Mouse (Mus musculus) left cerebral cortex, postnatal 10 days (tissue): ENCODE results near the gene Oas1a. TPM values are rescaled to one million over a fixed set of nuclear protein-coding genes. Genes with fewer than 3 reads are reported as not detected.
"Not testable (repeated sequence)": the region's sequence is repeated elsewhere in the genome, so short reads cannot be mapped to it uniquely, and the experiment has no call there.

ENCODE experiments used
- DNase-seq, 2 experiments: peaks; one replicate each; pipeline ENCODE4 v3.0.0; 2021 to 2022; ENCODE audit warnings: low spot score in 2 of 2, mixed read lengths in 1 of 2; ENCODE audit errors: extremely low spot score in 1 of 2
- intact Hi-C: fragments of 180-260 bp; cut with DNase I; formaldehyde crosslinking; loops from one replicate; pipeline ENCODE4 v1.15.1; 2025
- total RNA-seq, 2 experiments: library from RNA; stranded (reverse); gene quantifications; 2 replicates each; pipeline ENCODE4 v1.2.3; 2021

The Oas1a gene
- total RNA-seq, 2 experiments from 2014 or later = 0.18 TPM; not detected in 1

GRCm38 (mm10) chr5:120898307-120898706, 9.0 kb downstream of the Oas1a start:
- no peak for DNase-seq
- intact Hi-C loops = loop anchor here (2.0 kb wide), 1 partner anchor 20 kb away; no protein-coding TSS in a partner anchor

GRCm38 (mm10) chr5:120895231-120895900, 12.0 kb downstream of the Oas1a start:
- DNase-seq = no peak

GRCm38 (mm10) chr5:120894692-120895091, 12.6 kb downstream of the Oas1a start:
- intact Hi-C loops, DNase-seq: not testable (repeated sequence)

More at GRCm38 (mm10) chr5:120895231-120895900, 12.0 kb downstream of the Oas1a start:
- intact Hi-C loops = no loop called here

- intact Hi-C loops, DNase-seq: not testable (repeated sequence)
Measured at GRCm38 (mm10) chr5:120893866-120894265, 13.5 kb downstream of the Oas1a start.

GRCm38 (mm10) chr5:120892243-120892660, 15.1 kb downstream of the Oas1a start:
- intact Hi-C loops = no loop called here
- no peak for DNase-seq

GRCm38 (mm10) chr5:120891566-120892242, 15.6 kb downstream of the Oas1a start:
- intact Hi-C loops, DNase-seq: not testable (repeated sequence)

GRCm38 (mm10) chr5:120890991-120891390, 16.3 kb downstream of the Oas1a start:
- DNase-seq = no peak

GRCm38 (mm10) chr5:120890026-120890425, 17.3 kb downstream of the Oas1a start:
- intact Hi-C loops = no loop called here
- no peak for DNase-seq

More at GRCm38 (mm10) chr5:120890991-120891390, 16.3 kb downstream of the Oas1a start:
- intact Hi-C loops = no loop called here

GRCm38 (mm10) chr5:120888294-120888815, 19.0 kb downstream of the Oas1a start:
- intact Hi-C loops, DNase-seq: not testable (repeated sequence)

- intact Hi-C loops = no loop called here
- no peak for DNase-seq
Measured at GRCm38 (mm10) chr5:120887831-120888230, 19.5 kb downstream of the Oas1a start.

- DNase-seq, intact Hi-C loops: not testable (repeated sequence)
Measured at GRCm38 (mm10) chr5:120887413-120887812, 19.9 kb downstream of the Oas1a start, which contains the start of gene Oas1g. Gene Oas1g, minus strand, starts transcription at chr5:120887613.

GRCm38 (mm10) chr5:120881681-120882080, 25.6 kb downstream of the Oas1a start:
- intact Hi-C loops, DNase-seq: not testable (repeated sequence)

GRCm38 (mm10) chr5:120878803-120879202, 28.5 kb downstream of the Oas1a start:
- DNase-seq = not testable (repeated sequence)
- intact Hi-C loops = loop anchor here (2.0 kb wide), 1 partner anchor 20 kb away; no protein-coding TSS in a partner anchor

- DNase-seq, intact Hi-C loops: not testable (repeated sequence)
Measured at GRCm38 (mm10) chr5:120877407-120877806, 29.9 kb downstream of the Oas1a start.

GRCm38 (mm10) chr5:120876839-120877238, 30.5 kb downstream of the Oas1a start:
- DNase-seq, intact Hi-C loops: not testable (repeated sequence)

GRCm38 (mm10) chr5:120871469-120871868, 35.9 kb downstream of the Oas1a start:
- no peak for DNase-seq
- intact Hi-C loops = no loop called here

- DNase-seq = no peak
- intact Hi-C loops = no loop called here
Measured at GRCm38 (mm10) chr5:120870782-120871181, 36.5 kb downstream of the Oas1a start.

GRCm38 (mm10) chr5:120870081-120870480, 37.2 kb downstream of the Oas1a start:
- intact Hi-C loops = no loop called here

GRCm38 (mm10) chr5:120869436-120870015, 37.8 kb downstream of the Oas1a start:
- no peak for DNase-seq
- intact Hi-C loops = loop anchor here (5.0 kb wide), 1 partner anchor 33 kb away; no protein-coding TSS in a partner anchor

More at GRCm38 (mm10) chr5:120870081-120870480, 37.2 kb downstream of the Oas1a start:
- no peak for DNase-seq
